Mouse (Mus musculus): ENCODE data around the gene Pbx2. TPM values are rescaled to one million over a fixed set of nuclear protein-coding genes. Genes with fewer than 3 reads are reported as not detected.

Gene Pbx2
- polyA plus RNA-seq, 1 experiment: 88.3 TPM

DNA sequence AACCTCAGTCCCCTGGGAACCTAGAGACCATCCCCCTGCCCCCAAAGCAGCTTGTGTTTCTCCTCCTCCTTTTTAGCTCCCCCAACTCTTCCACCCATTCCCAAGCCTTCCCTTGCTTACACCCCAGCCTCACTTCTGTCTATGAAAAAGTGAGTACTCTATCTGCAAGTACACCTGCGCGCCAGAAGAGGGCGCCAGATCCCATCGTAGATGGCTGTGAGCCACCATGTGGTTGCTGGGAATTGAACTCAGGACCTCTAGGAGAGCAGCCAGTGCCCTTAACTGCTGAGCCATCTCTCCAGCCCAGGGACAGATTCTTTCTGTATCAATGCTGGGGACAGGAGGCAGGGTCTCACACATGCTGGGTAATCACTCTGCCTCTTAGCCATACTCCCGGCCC is 19.2 kb upstream of the Pbx2 start:
- no peak for DNase-seq
- 25% methylated on average over 5 of the region's 5 CpGs for WGBS
- no peak overlapping the region for H3K4me3 ChIP-seq (replicated peaks; ENCODE audit: extremely low read depth, low read depth, low read length)
- H3K4me1 ChIP-seq (ENCODE audit: control insufficient read depth, insufficient read depth, low read length): no peaks in the 10 kb centered on the region
- TF ChIP-seq POLR2A (IDR thresholded peaks at IDR 0.05; ENCODE audit: borderline replicate concordance, extremely low read depth, low read depth, low read length): no peak
- TF ChIP-seq CTCF (IDR thresholded peaks at IDR 0.05; ENCODE audit: insufficient read depth, low read length): peak; percentile 54

DNA sequence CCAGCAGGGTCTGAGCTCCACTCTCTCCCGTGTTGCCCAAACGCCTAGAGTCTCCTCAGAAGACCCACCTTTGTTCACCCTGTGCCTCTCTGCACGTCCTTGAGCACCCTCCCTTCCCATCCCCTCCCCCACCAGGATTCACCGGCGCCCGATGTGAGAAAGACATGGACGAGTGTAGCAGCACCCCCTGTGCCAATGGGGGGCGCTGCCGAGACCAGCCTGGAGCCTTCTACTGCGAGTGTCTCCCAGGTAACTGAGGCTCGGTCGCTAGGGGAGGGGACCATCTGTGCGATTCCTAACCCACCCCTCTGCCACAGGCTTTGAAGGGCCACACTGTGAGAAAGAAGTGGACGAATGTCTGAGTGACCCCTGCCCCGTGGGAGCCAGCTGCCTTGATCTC is 18.7 kb upstream of the Pbx2 start:
- no peak overlapping the region for H3K4me3 ChIP-seq (replicated peaks; ENCODE audit: extremely low read depth, low read depth, low read length)
- no peak for TF ChIP-seq POLR2A (IDR thresholded peaks at IDR 0.05; ENCODE audit: borderline replicate concordance, extremely low read depth, low read depth, low read length)
- TF ChIP-seq CTCF (IDR thresholded peaks at IDR 0.05; ENCODE audit: insufficient read depth, low read length): no peak
- no peak for DNase-seq
- no peaks in the 10 kb centered on the region for H3K4me1 ChIP-seq (ENCODE audit: control insufficient read depth, insufficient read depth, low read length)
- WGBS: 33% methylated on average over 15 of the region's 15 CpGs

DNA sequence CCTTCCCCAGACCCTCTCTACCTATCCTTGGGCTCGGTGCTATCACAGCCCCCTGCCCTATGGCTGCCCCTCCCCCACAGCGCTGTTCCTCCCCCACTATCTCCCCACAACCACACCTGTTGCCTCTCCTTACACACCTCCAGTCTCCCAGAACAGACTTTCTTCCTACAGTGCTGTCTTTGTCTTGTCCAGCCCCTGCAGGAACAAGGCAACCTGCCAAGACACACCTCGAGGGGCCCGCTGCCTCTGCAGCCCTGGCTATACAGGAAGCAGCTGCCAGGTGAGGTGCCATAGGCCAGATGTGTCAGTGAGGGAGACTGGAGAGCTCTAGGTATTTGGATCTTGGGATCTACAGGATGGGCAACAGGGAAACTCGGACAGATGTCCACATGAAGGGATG is 14.5 kb upstream of the Pbx2 start:
- TF ChIP-seq POLR2A (IDR thresholded peaks at IDR 0.05; ENCODE audit: borderline replicate concordance, extremely low read depth, low read depth, low read length) (no peak), CTCF (IDR thresholded peaks at IDR 0.05; ENCODE audit: insufficient read depth, low read length) (no peak)

DNA sequence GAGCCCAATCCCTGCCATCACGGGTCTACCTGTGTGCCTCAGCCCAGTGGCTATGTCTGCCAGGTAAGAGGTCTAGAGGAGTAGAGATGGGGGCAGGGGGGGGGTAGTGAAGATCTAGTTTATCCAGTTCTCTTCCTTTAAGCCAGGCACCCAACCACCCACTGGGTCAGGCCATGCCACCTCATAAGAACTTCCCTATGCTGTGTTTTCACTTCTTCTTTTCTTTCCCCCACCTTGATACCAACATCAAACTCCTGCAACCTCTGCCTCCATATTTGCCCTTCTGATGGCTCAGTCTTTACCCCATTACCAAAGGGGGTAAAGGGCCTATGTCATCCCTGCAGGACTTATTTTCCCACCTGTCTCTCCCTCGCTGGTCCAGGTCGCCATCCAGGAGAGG is 13.0 kb upstream of the Pbx2 start:
- TF ChIP-seq CTCF (IDR thresholded peaks at IDR 0.05; ENCODE audit: insufficient read depth, low read length) (no peak), POLR2A (IDR thresholded peaks at IDR 0.05; ENCODE audit: borderline replicate concordance, extremely low read depth, low read depth, low read length) (no peak)
- WGBS: 93% methylated on average over 3 of the region's 3 CpGs
- no peak for DNase-seq
- Histone ChIP-seq H3K4me3 (replicated peaks; ENCODE audit: extremely low read depth, low read depth, low read length) (no peak overlapping the region), H3K4me1 (ENCODE audit: control insufficient read depth, insufficient read depth, low read length) (no peaks in the 10 kb centered on the region)

More for the DNA sequence above, 14.5 kb upstream of the Pbx2 start:
- Histone ChIP-seq H3K4me1 (ENCODE audit: control insufficient read depth, insufficient read depth, low read length) (no peaks in the 10 kb centered on the region), H3K4me3 (replicated peaks; ENCODE audit: extremely low read depth, low read depth, low read length) (no peak overlapping the region)
- 55% methylated on average over 5 of the region's 5 CpGs for WGBS
- no peak for DNase-seq

DNA sequence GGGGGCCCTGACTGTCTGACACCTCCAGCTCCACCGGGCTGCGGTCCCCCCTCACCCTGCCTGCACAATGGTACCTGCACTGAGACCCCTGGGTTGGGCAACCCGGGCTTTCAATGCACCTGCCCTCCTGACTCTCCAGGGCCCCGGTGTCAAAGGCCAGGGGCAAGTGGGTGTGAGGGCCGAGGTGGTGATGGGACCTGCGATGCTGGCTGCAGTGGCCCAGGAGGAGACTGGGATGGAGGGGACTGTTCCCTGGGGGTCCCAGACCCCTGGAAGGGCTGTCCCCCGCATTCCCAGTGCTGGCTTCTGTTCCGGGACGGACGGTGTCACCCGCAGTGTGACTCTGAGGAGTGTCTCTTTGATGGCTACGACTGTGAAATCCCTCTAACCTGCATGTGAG is 8.5 kb upstream of the Pbx2 start:
- Histone ChIP-seq H3K4me1 (ENCODE audit: control insufficient read depth, insufficient read depth, low read length) (peaks cover 8% of the 10 kb centered on the region), H3K4me3 (replicated peaks; ENCODE audit: extremely low read depth, low read depth, low read length) (no peak overlapping the region)
- DNase-seq: no peak
- WGBS: 88% methylated on average over 12 of the region's 12 CpGs
- TF ChIP-seq CTCF (IDR thresholded peaks at IDR 0.05; ENCODE audit: insufficient read depth, low read length) (no peak), POLR2A (IDR thresholded peaks at IDR 0.05; ENCODE audit: borderline replicate concordance, extremely low read depth, low read depth, low read length) (no peak)

DNA sequence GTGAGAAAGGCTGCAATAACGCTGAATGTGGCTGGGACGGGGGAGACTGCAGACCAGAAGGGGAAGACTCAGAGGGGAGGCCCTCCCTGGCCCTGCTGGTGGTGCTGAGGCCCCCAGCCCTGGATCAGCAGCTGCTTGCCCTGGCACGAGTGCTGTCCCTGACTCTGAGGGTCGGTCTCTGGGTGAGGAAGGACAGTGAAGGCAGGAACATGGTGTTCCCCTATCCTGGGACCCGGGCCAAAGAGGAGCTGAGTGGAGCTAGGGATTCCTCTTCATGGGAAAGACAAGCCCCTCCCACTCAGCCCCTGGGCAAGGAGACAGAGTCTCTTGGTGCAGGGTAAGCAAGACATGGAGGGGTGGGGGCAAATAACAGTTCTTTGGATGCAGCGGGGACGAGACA is 7.7 kb upstream of the Pbx2 start:
- no peak for DNase-seq
- no peak for TF ChIP-seq CTCF (IDR thresholded peaks at IDR 0.05; ENCODE audit: insufficient read depth, low read length)
- TF ChIP-seq POLR2A (IDR thresholded peaks at IDR 0.05; ENCODE audit: borderline replicate concordance, extremely low read depth, low read depth, low read length): no peak
- Histone ChIP-seq H3K4me3 (replicated peaks; ENCODE audit: extremely low read depth, low read depth, low read length) (no peak overlapping the region), H3K4me1 (ENCODE audit: control insufficient read depth, insufficient read depth, low read length) (peaks cover 13% of the 10 kb centered on the region)
- 68% methylated on average over 7 of the region's 7 CpGs for WGBS

DNA sequence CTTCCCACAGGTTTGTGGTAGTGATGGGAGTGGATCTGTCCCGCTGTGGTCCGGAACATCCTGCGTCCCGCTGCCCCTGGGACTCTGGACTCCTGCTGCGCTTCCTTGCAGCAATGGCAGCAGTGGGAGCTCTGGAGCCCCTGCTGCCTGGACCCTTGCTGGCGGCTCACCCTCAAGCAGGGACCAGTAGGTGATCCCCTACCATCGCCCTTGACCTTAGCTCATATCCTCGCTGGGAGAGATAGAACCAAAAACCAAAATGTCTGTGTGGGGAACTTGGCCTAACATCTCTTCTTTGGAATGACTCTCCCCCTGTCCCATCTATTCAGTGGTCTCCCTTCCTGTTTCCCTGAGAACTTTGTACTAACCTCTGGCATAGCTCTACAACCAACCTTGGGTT is 7.2 kb upstream of the Pbx2 start:
- Histone ChIP-seq H3K4me3 (replicated peaks; ENCODE audit: extremely low read depth, low read depth, low read length) (no peak overlapping the region), H3K4me1 (ENCODE audit: control insufficient read depth, insufficient read depth, low read length) (peaks cover 15% of the 10 kb centered on the region)
- WGBS: 85% methylated on average over 8 of the region's 8 CpGs
- TF ChIP-seq POLR2A (IDR thresholded peaks at IDR 0.05; ENCODE audit: borderline replicate concordance, extremely low read depth, low read depth, low read length) (no peak), CTCF (IDR thresholded peaks at IDR 0.05; ENCODE audit: insufficient read depth, low read length) (no peak)
- DNase-seq: no peak

DNA sequence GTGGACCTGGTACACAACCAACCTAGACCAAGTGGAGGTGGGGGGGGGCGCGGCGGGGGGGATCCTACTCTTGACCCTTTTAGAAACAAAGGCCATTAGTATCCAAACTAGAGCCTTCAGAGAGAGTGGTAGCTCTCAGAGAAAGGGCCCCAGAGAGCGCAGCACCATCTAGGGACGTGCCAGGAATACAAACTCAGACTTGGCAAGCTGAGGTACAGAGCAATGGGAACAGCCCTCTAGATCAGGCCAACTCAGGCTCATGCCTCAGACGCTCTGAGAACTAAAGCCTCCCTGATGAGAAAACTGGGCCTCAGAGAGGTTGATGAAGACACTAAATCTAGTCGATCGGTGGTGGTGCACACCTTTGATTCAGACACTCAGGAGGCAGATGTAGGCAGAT is 5.9 kb upstream of the Pbx2 start:
- WGBS: 84% methylated on average over 8 of the region's 8 CpGs
- TF ChIP-seq CTCF (IDR thresholded peaks at IDR 0.05; ENCODE audit: insufficient read depth, low read length) (no peak), POLR2A (IDR thresholded peaks at IDR 0.05; ENCODE audit: borderline replicate concordance, extremely low read depth, low read depth, low read length) (no peak)
- no peak overlapping the region for H3K4me3 ChIP-seq (replicated peaks; ENCODE audit: extremely low read depth, low read depth, low read length)
- no peak for DNase-seq
- peaks cover 19% of the 10 kb centered on the region for H3K4me1 ChIP-seq (ENCODE audit: control insufficient read depth, insufficient read depth, low read length)

DNA sequence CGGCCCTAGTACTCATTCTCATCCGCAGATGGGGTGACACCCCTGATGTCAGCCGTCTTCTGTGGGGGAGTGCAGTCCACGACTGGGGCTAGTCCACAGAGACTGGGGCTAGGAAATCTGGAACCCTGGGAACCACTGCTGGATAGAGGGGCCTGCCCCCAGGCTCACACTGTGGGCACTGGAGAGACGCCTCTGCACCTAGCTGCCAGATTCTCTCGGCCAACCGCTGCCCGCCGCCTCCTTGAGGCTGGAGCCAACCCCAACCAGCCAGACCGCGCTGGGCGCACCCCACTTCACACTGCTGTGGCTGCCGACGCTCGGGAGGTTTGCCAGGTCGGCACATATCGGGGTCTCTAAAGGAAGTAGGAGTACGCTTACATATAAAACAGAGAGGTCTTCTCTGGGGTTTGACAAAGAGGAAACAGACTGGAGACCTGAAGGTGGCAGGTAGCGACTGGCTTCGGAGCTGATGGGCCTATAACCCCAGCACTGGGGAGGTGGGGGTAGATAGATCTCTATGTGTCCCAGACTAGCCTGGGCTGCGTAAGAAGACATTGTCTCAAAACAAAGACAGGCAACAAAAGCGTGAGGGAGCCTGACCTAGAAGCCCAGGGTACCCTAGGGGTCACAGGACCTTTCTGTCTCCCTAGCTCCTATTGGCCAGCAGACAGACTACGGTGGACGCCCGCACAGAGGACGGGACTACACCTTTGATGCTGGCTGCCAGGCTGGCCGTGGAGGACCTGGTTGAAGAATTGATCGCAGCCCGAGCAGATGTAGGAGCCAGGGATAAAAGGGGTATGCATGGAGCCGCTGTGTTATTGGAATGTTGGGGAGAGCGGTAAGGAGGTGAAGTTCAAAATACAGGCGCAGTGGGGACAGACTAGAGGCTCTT is 4.9 kb upstream of the Pbx2 start:
- no peak for DNase-seq
- TF ChIP-seq POLR2A (IDR thresholded peaks at IDR 0.05; ENCODE audit: borderline replicate concordance, extremely low read depth, low read depth, low read length) (no peak), CTCF (IDR thresholded peaks at IDR 0.05; ENCODE audit: insufficient read depth, low read length) (no peak)
- WGBS: 43% methylated on average over 32 of the region's 32 CpGs
- Histone ChIP-seq H3K4me1 (ENCODE audit: control insufficient read depth, insufficient read depth, low read length) (peaks cover 19% of the 10 kb centered on the region), H3K4me3 (replicated peaks; ENCODE audit: extremely low read depth, low read depth, low read length) (peak overlapping the region; percentile 78)

DNA sequence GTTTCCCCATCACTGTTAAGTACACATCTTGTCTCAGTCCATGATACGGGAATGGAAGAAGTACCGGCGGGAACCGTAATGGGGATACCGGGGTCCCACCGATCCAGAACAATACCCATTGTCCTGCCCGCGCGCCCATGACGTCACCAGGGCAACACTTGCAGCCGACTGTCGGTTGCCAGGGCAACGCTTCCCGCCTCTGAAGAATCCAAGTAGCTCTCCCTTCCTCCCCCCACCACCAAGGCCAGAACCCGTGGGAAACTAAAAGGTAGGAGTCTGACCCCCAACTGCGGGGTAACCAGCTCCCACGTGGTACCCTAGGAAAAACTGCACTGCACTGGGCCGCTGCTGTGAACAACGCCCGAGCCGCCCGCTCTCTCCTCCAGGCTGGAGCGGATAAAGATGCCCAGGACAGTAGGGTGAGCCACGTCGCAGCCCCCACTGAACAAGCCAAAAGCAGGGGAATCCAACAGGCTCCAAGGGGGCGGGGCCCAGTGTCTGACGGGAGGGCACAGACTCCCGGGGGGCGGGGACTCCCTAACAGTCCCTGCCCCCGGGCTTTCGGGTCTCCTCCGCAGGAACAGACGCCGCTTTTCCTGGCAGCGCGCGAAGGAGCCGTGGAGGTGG is 4.2 kb upstream of the Pbx2 start:
- no peak for TF ChIP-seq POLR2A (IDR thresholded peaks at IDR 0.05; ENCODE audit: borderline replicate concordance, extremely low read depth, low read depth, low read length)
- TF ChIP-seq CTCF (IDR thresholded peaks at IDR 0.05; ENCODE audit: insufficient read depth, low read length): no peak
- Histone ChIP-seq H3K4me3 (replicated peaks; ENCODE audit: extremely low read depth, low read depth, low read length) (peak overlapping the region; percentile 78), H3K4me1 (ENCODE audit: control insufficient read depth, insufficient read depth, low read length) (peaks cover 19% of the 10 kb centered on the region)
- DNase-seq: peak; percentile 72
- under 1% methylated on average over 38 of the region's 38 CpGs for WGBS

Data from lung, adult 2 months (tissue).